Mouse (Mus musculus): ENCODE measurements around the gene Mapk1. TPM values are rescaled to one million over a fixed set of nuclear protein-coding genes. Genes with fewer than 3 reads are reported as not detected.

The Mapk1 gene
- polyA plus RNA-seq, 1 experiment from 2014 or later = 183 TPM

- H3K4me2 ChIP-seq (ENCODE audit: low read length) = no peak overlapping the region
- no peaks in the 10 kb centered on the region for H3K27me3 ChIP-seq (replicated peaks; ENCODE audit: control insufficient read depth, insufficient read depth, low read length)
- WGBS = 79% methylated on average over 1 of the region's 1 CpGs
- no peaks in the 10 kb centered on the region for H3K36me3 ChIP-seq (ENCODE audit: control insufficient read depth, insufficient read depth, low read length)
- no peak for ATAC-seq
- no peak overlapping the region for H3K4me3 ChIP-seq (ENCODE audit: low read length)
- H3K9me3 ChIP-seq (ENCODE audit: control insufficient read depth, low read length) = no peaks in the 10 kb centered on the region
- no peak overlapping the region for H3K27ac ChIP-seq (ENCODE audit: low read depth, low read length)
- 0 out of 2 replicates have a peak, but pooled peaks cover 5% of the 10 kb centered on the region for H3K4me1 ChIP-seq (ENCODE audit: control insufficient read depth, insufficient read depth, low read depth, low read length)
- H3K9ac ChIP-seq (ENCODE audit: low read depth, low read length) = no peak overlapping the region
Observed at GRCm38 (mm10) chr16:17007070-17007469, 23.9 kb downstream of the Mapk1 start.

GRCm38 (mm10) chr16:17010036-17010435 is 26.9 kb downstream of the Mapk1 start:
- H3K4me2 ChIP-seq (ENCODE audit: low read length) = no peak overlapping the region
- H3K9ac ChIP-seq (ENCODE audit: low read depth, low read length) = no peak overlapping the region
- H3K4me1 ChIP-seq (ENCODE audit: control insufficient read depth, insufficient read depth, low read depth, low read length) = no peaks in the 10 kb centered on the region
- H3K36me3 ChIP-seq (ENCODE audit: control insufficient read depth, insufficient read depth, low read length) = no peaks in the 10 kb centered on the region
- H3K27ac ChIP-seq (ENCODE audit: low read depth, low read length) = no peak overlapping the region
- H3K9me3 ChIP-seq (ENCODE audit: control insufficient read depth, low read length) = no peaks in the 10 kb centered on the region
- no peak overlapping the region for H3K4me3 ChIP-seq (ENCODE audit: low read length)
- H3K27me3 ChIP-seq (replicated peaks; ENCODE audit: control insufficient read depth, insufficient read depth, low read length) = no peaks in the 10 kb centered on the region
- WGBS = 97% methylated on average over 7 of the region's 7 CpGs
- no peak for ATAC-seq

- 86% methylated on average over 1 of the region's 1 CpGs for WGBS
- H3K9me3 ChIP-seq (ENCODE audit: control insufficient read depth, low read length) = no peaks in the 10 kb centered on the region
- H3K4me3 ChIP-seq (ENCODE audit: low read length) = no peak overlapping the region
- H3K27me3 ChIP-seq (replicated peaks; ENCODE audit: control insufficient read depth, insufficient read depth, low read length) = no peaks in the 10 kb centered on the region
- H3K27ac ChIP-seq (ENCODE audit: low read depth, low read length) = no peak overlapping the region
- no peak overlapping the region for H3K9ac ChIP-seq (ENCODE audit: low read depth, low read length)
- H3K4me1 ChIP-seq (ENCODE audit: control insufficient read depth, insufficient read depth, low read depth, low read length) = no peaks in the 10 kb centered on the region
- H3K36me3 ChIP-seq (ENCODE audit: control insufficient read depth, insufficient read depth, low read length) = peaks cover 2% of the 10 kb centered on the region; the same call in 1 of the 2 replicates
- no peak overlapping the region for H3K4me2 ChIP-seq (ENCODE audit: low read length)
- no peak for ATAC-seq
Observed at GRCm38 (mm10) chr16:17012583-17012982, 29.4 kb downstream of the Mapk1 start.

GRCm38 (mm10) chr16:17015111-17015852 is 32.1 kb downstream of the Mapk1 start:
- Histone ChIP-seq H3K9ac (ENCODE audit: low read depth, low read length) (no peak overlapping the region), H3K4me2 (ENCODE audit: low read length) (no peak overlapping the region), H3K27ac (ENCODE audit: low read depth, low read length) (no peak overlapping the region), H3K4me3 (ENCODE audit: low read length) (no peak overlapping the region), H3K36me3 (ENCODE audit: control insufficient read depth, insufficient read depth, low read length) (peaks cover 12% of the 10 kb centered on the region), H3K27me3 (replicated peaks; ENCODE audit: control insufficient read depth, insufficient read depth, low read length) (no peaks in the 10 kb centered on the region), H3K4me1 (ENCODE audit: control insufficient read depth, insufficient read depth, low read depth, low read length) (no peaks in the 10 kb centered on the region), H3K9me3 (ENCODE audit: control insufficient read depth, low read length) (no peaks in the 10 kb centered on the region)
- no peak for ATAC-seq
- WGBS = 93% methylated on average over 4 of the region's 4 CpGs

GRCm38 (mm10) chr16:17015853-17016230 is 32.7 kb downstream of the Mapk1 start:
- H3K27ac ChIP-seq (ENCODE audit: low read depth, low read length) = no peak overlapping the region
- no peak overlapping the region for H3K4me2 ChIP-seq (ENCODE audit: low read length)
- H3K9ac ChIP-seq (ENCODE audit: low read depth, low read length) = no peak overlapping the region
- H3K4me3 ChIP-seq (ENCODE audit: low read length) = no peak overlapping the region
- H3K27me3 ChIP-seq (replicated peaks; ENCODE audit: control insufficient read depth, insufficient read depth, low read length) = no peaks in the 10 kb centered on the region
- ATAC-seq = no peak
- H3K36me3 ChIP-seq (ENCODE audit: control insufficient read depth, insufficient read depth, low read length) = peaks cover 12% of the 10 kb centered on the region
- 94% methylated on average over 3 of the region's 3 CpGs for WGBS
- H3K9me3 ChIP-seq (ENCODE audit: control insufficient read depth, low read length) = no peaks in the 10 kb centered on the region
- H3K4me1 ChIP-seq (ENCODE audit: control insufficient read depth, insufficient read depth, low read depth, low read length) = no peaks in the 10 kb centered on the region

- WGBS = 78% methylated on average over 6 of the region's 6 CpGs
- H3K36me3 ChIP-seq (ENCODE audit: control insufficient read depth, insufficient read depth, low read length) = peaks cover 12% of the 10 kb centered on the region
Observed at GRCm38 (mm10) chr16:17018071-17018470, 34.9 kb downstream of the Mapk1 start.

GRCm38 (mm10) chr16:17024469-17025148 is 41.4 kb downstream of the Mapk1 start:
- H3K27ac ChIP-seq (ENCODE audit: low read depth, low read length) = no peak overlapping the region
- H3K27me3 ChIP-seq (replicated peaks; ENCODE audit: control insufficient read depth, insufficient read depth, low read length) = no peaks in the 10 kb centered on the region
- no peak overlapping the region for H3K9ac ChIP-seq (ENCODE audit: low read depth, low read length)
- H3K9me3 ChIP-seq (ENCODE audit: control insufficient read depth, low read length) = no peaks in the 10 kb centered on the region
- no peaks in the 10 kb centered on the region for H3K4me1 ChIP-seq (ENCODE audit: control insufficient read depth, insufficient read depth, low read depth, low read length)
- no peak overlapping the region for H3K4me3 ChIP-seq (ENCODE audit: low read length)
- peaks cover 14% of the 10 kb centered on the region for H3K36me3 ChIP-seq (ENCODE audit: control insufficient read depth, insufficient read depth, low read length)
- H3K4me2 ChIP-seq (ENCODE audit: low read length) = no peak overlapping the region
- 69% methylated on average over 3 of the region's 3 CpGs for WGBS
- no peak for ATAC-seq

More at GRCm38 (mm10) chr16:17018071-17018470, 34.9 kb downstream of the Mapk1 start:
- Histone ChIP-seq H3K27me3 (replicated peaks; ENCODE audit: control insufficient read depth, insufficient read depth, low read length) (no peaks in the 10 kb centered on the region), H3K4me2 (ENCODE audit: low read length) (no peak overlapping the region), H3K9me3 (ENCODE audit: control insufficient read depth, low read length) (no peaks in the 10 kb centered on the region), H3K9ac (ENCODE audit: low read depth, low read length) (no peak overlapping the region), H3K4me3 (ENCODE audit: low read length) (no peak overlapping the region), H3K4me1 (ENCODE audit: control insufficient read depth, insufficient read depth, low read depth, low read length) (no peaks in the 10 kb centered on the region), H3K27ac (ENCODE audit: low read depth, low read length) (no peak overlapping the region)
- no peak for ATAC-seq

- H3K4me3 ChIP-seq (ENCODE audit: low read length) = no peak overlapping the region
- peaks cover 15% of the 10 kb centered on the region for H3K36me3 ChIP-seq (ENCODE audit: control insufficient read depth, insufficient read depth, low read length)
- H3K9ac ChIP-seq (ENCODE audit: low read depth, low read length) = no peak overlapping the region
- H3K4me2 ChIP-seq (ENCODE audit: low read length) = no peak overlapping the region
- no peak overlapping the region for H3K27ac ChIP-seq (ENCODE audit: low read depth, low read length)
- H3K4me1 ChIP-seq (ENCODE audit: control insufficient read depth, insufficient read depth, low read depth, low read length) = no peaks in the 10 kb centered on the region
- H3K27me3 ChIP-seq (replicated peaks; ENCODE audit: control insufficient read depth, insufficient read depth, low read length) = no peaks in the 10 kb centered on the region
- no peaks in the 10 kb centered on the region for H3K9me3 ChIP-seq (ENCODE audit: control insufficient read depth, low read length)
- 47% methylated on average over 4 of the region's 4 CpGs for WGBS
- no peak for ATAC-seq
Observed at GRCm38 (mm10) chr16:17029971-17030695, 47.0 kb downstream of the Mapk1 start.

GRCm38 (mm10) chr16:17033754-17034153 is 50.6 kb downstream of the Mapk1 start:
- H3K9me3 ChIP-seq (ENCODE audit: control insufficient read depth, low read length) = no peaks in the 10 kb centered on the region
- H3K4me2 ChIP-seq (ENCODE audit: low read length) = no peak overlapping the region
- peaks cover 18% of the 10 kb centered on the region for H3K36me3 ChIP-seq (ENCODE audit: control insufficient read depth, insufficient read depth, low read length)
- no peak overlapping the region for H3K4me3 ChIP-seq (ENCODE audit: low read length)
- no peaks in the 10 kb centered on the region for H3K27me3 ChIP-seq (replicated peaks; ENCODE audit: control insufficient read depth, insufficient read depth, low read length)
- no peak for ATAC-seq
- H3K9ac ChIP-seq (ENCODE audit: low read depth, low read length) = no peak overlapping the region
- no peak overlapping the region for H3K27ac ChIP-seq (ENCODE audit: low read depth, low read length)
- H3K4me1 ChIP-seq (ENCODE audit: control insufficient read depth, insufficient read depth, low read depth, low read length) = no peaks in the 10 kb centered on the region
- 100% methylated on average over 2 of the region's 2 CpGs for WGBS

Measured in hindbrain, embryonic 16.5 days (tissue).